Mouse (Mus musculus): ENCODE results near the gene Serpinb1c.

DNA sequence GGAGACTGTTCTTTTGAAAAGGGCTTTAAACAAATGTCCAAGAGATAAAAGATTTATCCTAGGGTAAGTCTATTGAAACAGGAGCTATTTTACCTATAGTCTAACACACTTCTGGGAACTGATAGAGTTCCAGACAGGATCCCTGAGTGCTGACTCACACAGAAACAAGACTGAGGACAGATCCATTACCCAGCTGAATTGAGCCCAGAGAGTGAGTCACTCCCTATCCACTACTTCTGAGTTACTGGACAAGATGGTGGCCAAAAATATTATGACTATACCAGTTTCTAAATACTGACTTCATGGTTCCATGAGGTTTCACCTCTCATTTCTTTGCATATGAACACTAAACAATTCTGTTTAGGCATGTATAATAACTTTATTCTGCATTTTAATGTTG is 51.8 kb downstream of the Serpinb1c start:
- TF ChIP-seq MYOD1 (IDR thresholded peaks at IDR 0.05; ENCODE audit: control insufficient read depth, insufficient read length, low read depth) (no peak), CTCF (IDR thresholded peaks at IDR 0.05; ENCODE audit: control insufficient read depth, insufficient read depth, insufficient read length) (no peak), USF1 (IDR thresholded peaks at IDR 0.05; ENCODE audit: low read depth) (no peak), MAX (IDR thresholded peaks at IDR 0.05) (no peak)
